Mouse (Mus musculus): Measurements from ENCODE around the gene Ntm. TPM values are rescaled to one million over a fixed set of nuclear protein-coding genes. Genes with fewer than 3 reads are reported as not detected.

The Ntm gene
- polyA plus RNA-seq, 1 experiment from 2014 or later: 8.9 TPM

DNA sequence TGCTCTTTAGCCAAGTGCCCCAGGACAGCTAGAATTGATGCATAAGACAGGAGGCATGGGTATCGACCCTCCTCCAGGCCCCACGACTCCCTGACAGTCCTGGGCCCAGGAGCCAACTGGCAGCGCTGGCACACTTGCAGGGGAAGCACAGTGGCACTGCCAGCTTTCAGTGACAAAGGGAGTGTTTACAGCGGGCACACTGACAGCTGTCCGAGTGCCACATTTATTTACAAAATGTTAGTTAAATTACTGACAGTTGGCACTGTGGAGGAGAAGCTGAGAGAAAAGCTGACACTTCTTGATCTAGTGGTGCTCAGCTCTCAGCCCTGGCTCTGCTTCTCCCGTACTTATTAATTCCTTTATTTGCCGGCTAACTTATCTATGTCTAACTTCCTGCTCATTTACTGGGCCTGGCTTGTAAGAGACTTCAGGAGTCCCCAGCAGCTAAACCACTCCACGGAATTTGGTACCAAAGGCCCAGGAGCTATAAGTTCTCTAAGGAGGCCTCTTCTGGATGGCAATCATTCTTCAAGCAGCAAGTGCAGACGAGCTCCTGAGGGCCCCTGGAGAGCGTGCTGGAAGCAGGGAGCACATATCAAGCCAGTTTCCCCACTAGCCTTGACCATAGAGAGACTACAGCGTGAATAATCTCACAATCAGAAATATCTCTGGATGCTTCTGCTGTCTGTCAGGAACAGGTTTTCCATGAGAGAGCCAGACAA, 572.0 kb downstream of the Ntm start:
- no peak overlapping the region for H3K27ac ChIP-seq
- H3K27me3 ChIP-seq (replicated peaks): no peaks in the 10 kb centered on the region
- ATAC-seq: no peak
- no peaks in the 10 kb centered on the region for H3K4me1 ChIP-seq (replicated peaks)
- no peaks in the 10 kb centered on the region for H3K9me3 ChIP-seq
- 72% methylated on average over 11 of the region's 11 CpGs for WGBS
- no peak overlapping the region for H3K4me3 ChIP-seq (replicated peaks)
- H3K36me3 ChIP-seq: no peaks in the 10 kb centered on the region
- H3K9ac ChIP-seq: no peak overlapping the region
- H3K4me2 ChIP-seq (replicated peaks): no peak overlapping the region

DNA sequence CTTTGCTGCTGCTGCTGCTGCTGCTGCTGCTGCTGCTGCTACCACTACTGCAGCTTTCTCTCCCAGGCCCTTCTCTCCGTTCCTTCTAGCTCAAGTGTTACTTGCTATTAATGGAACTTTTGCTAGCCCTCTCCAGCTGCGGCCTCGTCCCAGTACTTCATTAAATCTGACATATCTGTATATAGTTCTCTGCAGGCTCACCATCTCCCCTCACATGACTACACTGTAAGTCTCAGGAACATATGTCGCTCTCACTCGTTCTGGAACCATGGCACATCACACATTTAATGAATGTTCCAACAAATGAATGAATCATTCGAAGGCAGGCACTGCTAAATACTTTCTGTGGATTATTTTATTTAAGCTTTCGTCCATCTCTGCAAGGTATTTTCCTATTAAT, 573.7 kb downstream of the Ntm start:
- H3K4me2 ChIP-seq (replicated peaks): no peak overlapping the region
- no peaks in the 10 kb centered on the region for H3K36me3 ChIP-seq
- 68% methylated on average over 7 of the region's 7 CpGs for WGBS
- H3K9ac ChIP-seq: no peak overlapping the region
- no peak overlapping the region for H3K4me3 ChIP-seq (replicated peaks)
- H3K9me3 ChIP-seq: no peaks in the 10 kb centered on the region
- no peaks in the 10 kb centered on the region for H3K27me3 ChIP-seq (replicated peaks)
- no peak for ATAC-seq
- no peak overlapping the region for H3K27ac ChIP-seq
- no peaks in the 10 kb centered on the region for H3K4me1 ChIP-seq (replicated peaks)

- Histone ChIP-seq H3K4me1 (replicated peaks) (no peaks in the 10 kb centered on the region), H3K4me2 (replicated peaks) (no peak overlapping the region), H3K27ac (no peak overlapping the region), H3K9ac (no peak overlapping the region), H3K4me3 (replicated peaks) (no peak overlapping the region), H3K27me3 (replicated peaks) (no peaks in the 10 kb centered on the region), H3K9me3 (no peaks in the 10 kb centered on the region), H3K36me3 (no peaks in the 10 kb centered on the region)
- no peak for ATAC-seq
- 63% methylated on average over 4 of the region's 4 CpGs for WGBS
Observed at GRCm38 (mm10) chr9:29387136-29387535, 575.8 kb downstream of the Ntm start.

DNA sequence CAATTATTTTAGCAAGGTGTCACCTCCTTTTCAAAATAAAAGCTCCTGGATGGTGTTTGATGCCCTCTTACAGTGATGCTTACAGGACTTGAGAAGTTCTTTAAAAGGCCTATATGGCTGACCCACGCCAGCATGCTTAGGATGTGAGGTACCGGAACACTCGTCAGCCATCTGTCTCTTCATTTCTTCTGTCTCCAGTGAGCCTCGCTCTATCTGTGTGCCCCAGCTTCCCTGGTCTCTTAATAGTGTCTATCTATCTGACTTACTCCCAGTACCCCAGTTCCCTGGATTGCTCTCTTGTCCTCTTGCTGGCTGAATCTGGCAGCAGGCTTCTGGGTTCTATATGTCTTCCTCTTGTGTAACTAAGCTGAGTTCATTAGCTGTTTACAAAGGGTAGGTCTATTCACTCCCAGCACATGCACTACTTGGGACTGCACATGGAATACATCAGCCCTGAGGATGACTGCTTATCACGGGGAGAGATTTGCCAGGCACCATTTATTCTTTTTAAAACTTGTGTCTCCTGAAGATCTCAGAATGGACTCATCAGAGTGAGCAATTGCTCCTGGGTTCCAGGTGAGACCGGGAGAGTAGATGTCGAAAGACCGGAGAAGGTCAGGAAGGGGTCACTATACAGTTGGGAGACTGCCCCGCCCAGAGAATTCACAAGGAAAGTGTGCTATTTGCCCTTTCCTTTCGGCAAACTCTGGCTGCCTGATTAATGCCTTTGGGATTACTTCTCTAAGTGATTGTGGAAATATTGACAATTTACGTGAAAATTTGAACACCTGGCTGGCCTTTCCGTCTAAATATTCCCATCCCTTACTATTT, 585.6 kb downstream of the Ntm start:
- H3K4me3 ChIP-seq (replicated peaks): no peak overlapping the region
- H3K9me3 ChIP-seq: no peaks in the 10 kb centered on the region
- H3K36me3 ChIP-seq: no peaks in the 10 kb centered on the region
- no peak overlapping the region for H3K4me2 ChIP-seq (replicated peaks)
- no peak overlapping the region for H3K27ac ChIP-seq
- no peaks in the 10 kb centered on the region for H3K27me3 ChIP-seq (replicated peaks)
- no peaks in the 10 kb centered on the region for H3K4me1 ChIP-seq (replicated peaks)
- no peak overlapping the region for H3K9ac ChIP-seq
- WGBS: 47% methylated on average over 12 of the region's 12 CpGs
- ATAC-seq: 0 out of 2 replicates have a peak, but pooled peaks have one; percentile 58

DNA sequence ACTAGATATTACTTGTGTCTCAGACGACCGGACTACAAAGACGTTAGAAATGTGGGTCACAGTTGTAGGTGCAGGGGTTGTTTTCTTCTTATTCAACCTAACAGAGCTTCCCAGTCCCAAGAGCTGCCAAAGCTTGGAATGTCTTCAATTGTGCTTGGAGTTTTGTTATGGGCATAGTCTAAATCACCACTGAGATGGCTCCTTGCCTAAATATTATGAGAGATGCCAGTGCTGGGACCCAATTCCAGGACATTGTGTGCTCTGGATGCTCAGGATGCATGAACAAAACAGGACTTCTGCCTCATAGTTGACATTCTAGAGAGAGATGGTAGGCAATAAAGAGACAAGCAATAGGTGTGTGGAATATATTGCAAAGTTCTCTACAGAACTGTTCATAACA, 591.6 kb downstream of the Ntm start:
- no peaks in the 10 kb centered on the region for H3K27me3 ChIP-seq (replicated peaks)
- H3K4me2 ChIP-seq (replicated peaks): no peak overlapping the region
- no peaks in the 10 kb centered on the region for H3K9me3 ChIP-seq
- H3K9ac ChIP-seq: no peak overlapping the region
- no peak overlapping the region for H3K4me3 ChIP-seq (replicated peaks)
- H3K4me1 ChIP-seq (replicated peaks): no peaks in the 10 kb centered on the region
- H3K27ac ChIP-seq: no peak overlapping the region
- ATAC-seq: no peak
- 89% methylated on average over 3 of the region's 3 CpGs for WGBS
- H3K36me3 ChIP-seq: no peaks in the 10 kb centered on the region

DNA sequence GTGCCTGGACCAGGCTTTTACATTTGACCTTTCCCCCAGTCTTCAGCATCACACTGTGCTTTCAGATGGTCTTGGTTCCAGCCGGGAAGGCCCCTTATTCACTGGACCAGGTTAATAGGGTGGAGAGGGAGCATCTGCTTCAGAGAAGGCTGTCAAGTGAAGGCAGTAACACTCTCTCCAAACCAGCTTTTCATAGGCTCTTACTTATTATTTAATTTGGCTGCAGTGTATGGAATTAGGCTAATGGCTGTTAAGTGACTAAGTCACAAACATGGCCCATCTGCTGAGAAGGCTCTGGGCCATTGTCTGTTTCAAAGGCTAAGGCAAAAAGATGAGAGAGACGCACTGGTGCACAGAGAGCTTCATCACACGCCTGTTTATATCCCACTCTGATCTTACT, 593.3 kb downstream of the Ntm start:
- Histone ChIP-seq H3K4me2 (replicated peaks) (no peak overlapping the region), H3K9me3 (no peaks in the 10 kb centered on the region), H3K27me3 (replicated peaks) (no peaks in the 10 kb centered on the region), H3K4me1 (replicated peaks) (no peaks in the 10 kb centered on the region), H3K36me3 (no peaks in the 10 kb centered on the region), H3K9ac (no peak overlapping the region), H3K4me3 (replicated peaks) (no peak overlapping the region), H3K27ac (no peak overlapping the region)
- 84% methylated on average over 3 of the region's 3 CpGs for WGBS
- ATAC-seq: no peak

DNA sequence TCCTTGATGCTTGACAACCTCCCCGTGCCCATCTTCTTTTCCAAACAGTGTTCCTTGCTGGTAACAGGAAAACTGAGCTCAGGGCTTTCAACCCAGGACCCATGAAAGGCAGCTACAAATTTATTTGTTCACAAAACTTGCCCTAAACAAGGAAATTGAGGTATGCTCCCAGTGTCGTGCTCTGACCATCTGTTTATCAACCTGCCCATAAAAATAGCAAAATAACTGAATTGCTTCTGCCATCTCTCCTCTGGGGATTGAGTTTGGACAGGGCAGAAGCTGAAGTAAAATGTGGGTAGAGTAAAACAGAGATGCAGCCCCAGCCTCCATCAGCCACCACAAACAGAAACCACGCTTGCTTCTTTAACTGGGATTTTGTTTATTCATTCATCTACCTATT, 594.6 kb downstream of the Ntm start:
- Histone ChIP-seq H3K27ac (no peak overlapping the region), H3K36me3 (no peaks in the 10 kb centered on the region), H3K4me3 (replicated peaks) (no peak overlapping the region), H3K27me3 (replicated peaks) (no peaks in the 10 kb centered on the region), H3K9me3 (no peaks in the 10 kb centered on the region), H3K4me2 (replicated peaks) (no peak overlapping the region), H3K9ac (no peak overlapping the region), H3K4me1 (replicated peaks) (no peaks in the 10 kb centered on the region)
- WGBS: 58% methylated on average over 3 of the region's 3 CpGs
- no peak for ATAC-seq

- 78% methylated on average over 4 of the region's 4 CpGs for WGBS
- H3K4me1 ChIP-seq (replicated peaks): no peaks in the 10 kb centered on the region
- H3K9ac ChIP-seq: no peak overlapping the region
- H3K27me3 ChIP-seq (replicated peaks): no peaks in the 10 kb centered on the region
- no peaks in the 10 kb centered on the region for H3K9me3 ChIP-seq
- H3K27ac ChIP-seq: no peak overlapping the region
- H3K36me3 ChIP-seq: no peaks in the 10 kb centered on the region
- no peak overlapping the region for H3K4me2 ChIP-seq (replicated peaks)
- ATAC-seq: no peak
- H3K4me3 ChIP-seq (replicated peaks): no peak overlapping the region
Observed at GRCm38 (mm10) chr9:29357796-29358195, 605.1 kb downstream of the Ntm start.

DNA sequence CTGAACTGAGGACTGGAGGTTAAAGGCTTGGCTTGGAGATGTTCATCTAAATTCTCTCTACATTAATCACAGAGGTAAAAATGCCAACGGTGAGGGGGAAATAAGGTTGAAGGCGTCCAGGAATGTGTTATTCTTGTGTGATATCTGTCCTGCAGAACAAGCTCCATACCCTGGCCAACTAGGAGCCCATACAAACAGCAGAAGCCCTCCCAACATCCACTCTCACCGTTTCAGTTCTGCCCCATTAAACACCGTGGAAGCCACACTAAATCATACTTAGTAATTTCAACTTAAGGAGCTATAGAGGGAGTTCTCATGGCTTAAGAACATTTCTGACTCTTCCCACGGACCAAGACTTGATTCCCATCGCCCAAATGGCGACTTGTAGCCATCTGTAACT, 620.6 kb downstream of the Ntm start:
- 76% methylated on average over 7 of the region's 7 CpGs for WGBS
- H3K4me1 ChIP-seq (replicated peaks): no peaks in the 10 kb centered on the region
- no peak overlapping the region for H3K4me3 ChIP-seq (replicated peaks)
- no peak overlapping the region for H3K9ac ChIP-seq
- no peak for ATAC-seq
- no peaks in the 10 kb centered on the region for H3K27me3 ChIP-seq (replicated peaks)
- no peak overlapping the region for H3K27ac ChIP-seq
- no peak overlapping the region for H3K4me2 ChIP-seq (replicated peaks)
- no peaks in the 10 kb centered on the region for H3K36me3 ChIP-seq
- no peaks in the 10 kb centered on the region for H3K9me3 ChIP-seq

GRCm38 (mm10) chr9:29341292-29341691, 621.6 kb downstream of the Ntm start:
- WGBS: 91% methylated on average over 3 of the region's 3 CpGs
- no peak for ATAC-seq
- no peaks in the 10 kb centered on the region for H3K9me3 ChIP-seq
- H3K36me3 ChIP-seq: no peaks in the 10 kb centered on the region
- H3K27me3 ChIP-seq (replicated peaks): no peaks in the 10 kb centered on the region
- no peaks in the 10 kb centered on the region for H3K4me1 ChIP-seq (replicated peaks)
- no peak overlapping the region for H3K4me3 ChIP-seq (replicated peaks)
- H3K9ac ChIP-seq: no peak overlapping the region
- H3K4me2 ChIP-seq (replicated peaks): no peak overlapping the region
- H3K27ac ChIP-seq: no peak overlapping the region

DNA sequence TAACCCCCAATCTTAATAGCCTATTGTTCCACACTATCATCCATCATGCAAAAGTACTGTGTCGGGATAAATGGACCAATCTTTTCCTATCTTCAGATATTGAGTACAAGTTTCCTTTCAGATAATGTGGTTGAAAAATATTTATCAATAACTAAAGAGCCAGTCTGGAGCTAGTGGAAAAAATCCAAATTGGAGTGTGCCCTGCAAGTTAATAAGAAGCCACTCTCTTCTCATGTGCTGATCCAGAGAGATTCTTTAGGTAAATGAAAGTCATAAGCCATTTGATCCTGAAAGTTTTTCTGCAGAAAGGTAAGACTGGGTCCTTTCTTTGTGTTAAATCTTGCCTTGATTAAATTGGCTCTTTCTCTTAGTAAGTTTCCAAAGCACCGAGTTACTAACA, 627.3 kb downstream of the Ntm start:
- no peaks in the 10 kb centered on the region for H3K36me3 ChIP-seq
- H3K9me3 ChIP-seq: no peaks in the 10 kb centered on the region
- no peak overlapping the region for H3K9ac ChIP-seq
- no peak for ATAC-seq
- no peak overlapping the region for H3K27ac ChIP-seq
- H3K4me2 ChIP-seq (replicated peaks): no peak overlapping the region
- WGBS: 83% methylated on average over 2 of the region's 2 CpGs
- no peaks in the 10 kb centered on the region for H3K27me3 ChIP-seq (replicated peaks)
- no peak overlapping the region for H3K4me3 ChIP-seq (replicated peaks)
- H3K4me1 ChIP-seq (replicated peaks): no peaks in the 10 kb centered on the region

DNA sequence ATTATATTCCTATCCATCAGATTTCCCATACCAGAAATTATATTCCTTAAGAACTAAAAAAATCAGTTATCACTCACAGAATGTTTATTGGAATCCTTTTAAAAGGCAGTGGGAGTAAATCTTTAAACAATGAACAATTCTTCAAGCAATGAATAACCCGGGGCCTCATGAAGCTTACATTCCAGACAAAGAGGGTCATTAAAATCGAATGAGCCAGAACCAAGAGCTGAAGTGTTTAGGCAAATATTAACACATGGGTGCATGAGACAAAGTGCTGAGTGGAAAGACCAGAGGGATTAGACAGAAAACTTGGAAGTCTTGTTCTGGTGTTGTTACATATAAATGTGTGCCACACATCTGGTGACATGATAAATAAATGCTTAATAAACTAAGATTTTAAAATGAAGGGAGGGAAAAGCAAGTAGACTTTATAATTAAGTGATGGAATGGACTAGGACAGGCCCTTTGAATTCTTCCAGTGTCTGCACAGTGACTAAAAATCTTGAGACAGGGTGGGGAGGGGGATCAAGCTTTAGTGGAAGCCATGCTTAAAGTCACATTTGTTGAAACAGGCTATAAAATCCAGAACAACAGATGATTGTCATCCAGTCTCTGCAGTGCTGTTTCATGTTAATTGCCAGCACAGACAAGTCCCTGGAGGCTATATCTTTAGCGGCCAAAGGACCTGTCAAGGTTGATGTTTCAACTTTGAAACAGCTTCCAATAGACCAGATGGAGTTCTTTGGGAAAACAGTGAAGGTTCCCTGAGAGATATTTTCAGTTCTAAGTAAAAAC, 630.4 kb downstream of the Ntm start:
- Histone ChIP-seq H3K27me3 (replicated peaks) (no peaks in the 10 kb centered on the region), H3K4me1 (replicated peaks) (no peaks in the 10 kb centered on the region), H3K9me3 (no peaks in the 10 kb centered on the region), H3K4me2 (replicated peaks) (no peak overlapping the region), H3K36me3 (no peaks in the 10 kb centered on the region), H3K4me3 (replicated peaks) (no peak overlapping the region), H3K9ac (no peak overlapping the region), H3K27ac (no peak overlapping the region)
- peak; percentile 84 for ATAC-seq
- 17% methylated on average over 3 of the region's 3 CpGs for WGBS
